Mouse (Mus musculus) hindbrain, embryonic 11.5 days (tissue): ENCODE data around the gene Spag16. TPM values are rescaled to one million over a fixed set of nuclear protein-coding genes. Genes with fewer than 3 reads are reported as not detected.
A peak's percentile ranks its signal among the peaks of the same experiment; 100 is the strongest.

Source experiments
- ATAC-seq: fragments of 200-750 bp; cut with Nextera tagmentation; 2 replicates; pipeline ENCODE4 v1.8.0; 2017; ENCODE audit warnings: mild to moderate bottlenecking, moderate TSS enrichment, moderate library complexity; ENCODE audit not compliant: low FRiP score
- DNase-seq: peaks from one replicate; pipeline ENCODE4 v3.0.0-alpha.2; 2015; ENCODE audit warnings: low spot score
- H3K27ac ChIP-seq: fragments of 300-500 bp; sonication (generic); 2 replicates; pipeline ENCODE4 v1.5.1; 2014; ENCODE audit warnings: mild to moderate bottlenecking, low read depth, low read length
- H3K27me3 ChIP-seq: fragments of 300-500 bp; sonication (generic); 2 replicates; pipeline ENCODE4 v1.6.1; 2014; ENCODE audit warnings: mild to moderate bottlenecking, low read length, moderate library complexity, mixed read lengths; ENCODE audit not compliant: control insufficient read depth, insufficient read depth
- H3K36me3 ChIP-seq: fragments of 300-500 bp; sonication (generic); 2 replicates; pipeline ENCODE4 v1.6.1; 2014; ENCODE audit warnings: mild to moderate bottlenecking, low read length, moderate library complexity, mixed read lengths; ENCODE audit not compliant: control insufficient read depth, insufficient read depth
- H3K4me1 ChIP-seq: fragments of 300-500 bp; sonication (generic); replicated peaks from 2 replicates; pipeline ENCODE4 v1.6.1; 2014; ENCODE audit warnings: low read length, mixed read lengths; ENCODE audit not compliant: control insufficient read depth, insufficient read depth
- H3K4me2 ChIP-seq: fragments of 300-500 bp; sonication (generic); replicated peaks from 2 replicates; pipeline ENCODE4 v1.6.1; 2014; ENCODE audit warnings: mild to moderate bottlenecking, low read depth, low read length
- H3K4me3 ChIP-seq: fragments of 300-500 bp; sonication (generic); 2 replicates; pipeline ENCODE4 v1.5.1; 2014; ENCODE audit warnings: low read depth, low read length
- H3K9ac ChIP-seq: fragments of 300-500 bp; sonication (generic); 2 replicates; pipeline ENCODE4 v1.6.1; 2014; ENCODE audit warnings: low read depth, low read length
- H3K9me3 ChIP-seq: fragments of 300-500 bp; sonication (generic); 2 replicates; pipeline ENCODE4 v1.6.1; 2016; ENCODE audit warnings: low read length; ENCODE audit not compliant: control insufficient read depth
- WGBS: fragments of 180-500 bp; shearing (Covaris S2); extraction: QIAGEN DNeasy Blood & Tissue Kit; methylation state at CpG from one replicate; pipeline ENCODE4 v1.1.7; 2014; 5-methylcytosine and 5-hydroxymethylcytosine counted together
- polyA plus RNA-seq: library from polyadenylated mRNA; unstranded; fragments of >200 nt; fragmentation: Nextera tagmentation; extraction: Ambion mirVana; gene quantifications from 2 replicates; pipeline ENCODE4 v1.2.1, GENCODE M21; 2014

The Spag16 gene
- polyA plus RNA-seq, 1 experiment from 2014 or later, result 3.9 TPM

DNA sequence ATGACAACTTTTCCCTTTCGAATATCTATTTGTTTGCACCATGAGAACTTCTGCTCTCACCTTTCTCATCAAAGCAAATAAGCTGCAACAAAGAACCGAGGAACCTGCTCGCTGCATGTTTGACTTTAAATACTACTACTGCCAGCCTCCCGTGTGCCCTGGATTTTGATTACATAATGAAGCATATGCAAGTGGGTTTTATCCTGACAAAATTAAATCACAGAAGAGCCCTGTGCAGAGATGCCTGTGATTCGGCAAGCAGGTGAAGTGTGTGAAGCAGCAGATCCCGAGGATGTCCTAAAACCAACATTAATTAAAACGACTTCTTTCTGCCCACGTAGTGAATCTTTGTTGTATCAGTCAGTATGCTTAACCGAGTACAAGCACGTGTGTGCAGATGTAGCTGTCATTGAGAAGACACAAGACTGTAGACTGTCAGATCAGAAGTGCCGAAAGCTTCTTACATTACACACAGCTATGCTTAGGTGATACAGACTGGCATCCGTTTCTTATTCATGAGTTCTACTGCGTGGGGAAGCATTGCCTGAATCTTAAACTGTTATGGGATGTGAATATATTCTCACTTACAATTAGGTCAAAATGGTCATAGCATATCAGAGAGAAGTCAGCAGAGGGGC is 489.5 kb downstream of the Spag16 start:
- no peak for DNase-seq

DNA sequence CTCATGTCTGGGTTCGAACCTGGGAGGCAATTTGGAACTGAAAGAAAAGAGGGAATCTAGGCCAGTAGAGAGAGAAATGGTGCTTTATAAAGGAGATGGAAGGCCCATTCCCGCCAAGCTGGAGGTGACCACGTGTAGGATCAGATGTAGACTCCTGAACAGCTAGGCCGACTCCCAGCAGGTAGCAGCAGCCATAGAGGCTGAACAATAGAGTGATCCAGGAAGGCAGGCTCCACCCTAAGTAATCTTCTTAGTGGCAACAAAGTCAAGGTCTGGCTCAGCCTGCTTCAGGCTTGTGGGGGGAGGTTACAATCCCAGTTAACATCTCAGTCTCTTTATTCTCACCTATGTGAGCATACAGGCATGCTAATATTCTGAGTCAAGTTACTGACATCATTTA is 494.2 kb downstream of the Spag16 start:
- Histone ChIP-seq H3K36me3 (no peaks in the 10 kb centered on the region), H3K4me1 (no peaks in the 10 kb centered on the region), H3K4me2 (no peak overlapping the region), H3K4me3 (no peak overlapping the region), H3K27me3 (no peaks in the 10 kb centered on the region), H3K9me3 (no peaks in the 10 kb centered on the region), H3K27ac (no peak overlapping the region), H3K9ac (no peak overlapping the region)
- WGBS, result 77% methylated on average over 4 of the region's 4 CpGs
- no peak for ATAC-seq
- no peak for DNase-seq

More for the DNA sequence above, 489.5 kb downstream of the Spag16 start:
- Histone ChIP-seq H3K9ac (no peak overlapping the region), H3K4me3 (no peak overlapping the region), H3K36me3 (no peaks in the 10 kb centered on the region), H3K27ac (no peak overlapping the region), H3K9me3 (no peaks in the 10 kb centered on the region), H3K27me3 (no peaks in the 10 kb centered on the region), H3K4me1 (no peaks in the 10 kb centered on the region), H3K4me2 (no peak overlapping the region)
- 86% methylated on average over 13 of the region's 13 CpGs for WGBS
- ATAC-seq, result no peak

DNA sequence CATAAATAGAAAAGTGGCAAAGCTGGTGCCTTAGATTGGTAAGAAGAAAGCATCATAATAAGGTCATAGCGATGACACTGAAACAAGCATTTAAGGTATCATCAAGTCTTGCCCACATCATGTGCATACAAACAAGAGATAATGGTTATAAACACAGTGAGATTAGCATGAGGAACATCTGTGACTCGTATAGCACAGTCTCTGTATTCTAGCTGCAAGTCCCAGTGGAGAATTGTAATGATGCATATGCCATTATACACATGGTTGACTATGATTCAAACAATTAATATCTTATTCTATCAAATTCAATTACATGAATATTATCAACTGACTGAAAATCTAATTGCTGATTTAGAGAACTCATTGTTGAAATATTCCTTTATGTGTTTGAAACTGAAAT is 519.4 kb downstream of the Spag16 start:
- Histone ChIP-seq H3K4me2 (no peak overlapping the region), H3K36me3 (no peaks in the 10 kb centered on the region), H3K27ac (no peak overlapping the region), H3K9ac (no peak overlapping the region), H3K4me3 (no peak overlapping the region), H3K4me1 (no peaks in the 10 kb centered on the region), H3K27me3 (no peaks in the 10 kb centered on the region), H3K9me3 (no peaks in the 10 kb centered on the region)
- no peak for ATAC-seq
- DNase-seq, result no peak
- WGBS, result 76% methylated on average over 2 of the region's 2 CpGs

DNA sequence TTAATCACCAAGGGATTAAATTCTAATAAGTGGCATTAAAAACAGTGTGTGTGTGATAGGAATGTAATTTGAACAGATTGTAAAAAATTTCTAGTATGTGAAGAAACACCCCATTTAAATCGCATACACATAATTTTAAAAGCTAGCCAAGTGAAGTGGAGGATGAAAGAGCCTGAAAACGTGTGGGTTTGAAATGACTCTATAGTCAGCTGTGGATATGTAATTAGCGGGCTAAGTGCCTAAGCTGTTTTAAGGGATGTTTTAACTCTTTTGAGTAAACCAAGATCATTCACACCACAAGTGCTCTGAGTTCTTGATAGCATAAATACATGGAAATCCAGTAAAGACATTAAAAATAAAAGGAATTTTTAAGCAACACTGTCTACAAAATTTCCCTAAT is 524.6 kb downstream of the Spag16 start:
- no peaks in the 10 kb centered on the region for H3K9me3 ChIP-seq
- 81% methylated on average over 3 of the region's 3 CpGs for WGBS
- no peaks in the 10 kb centered on the region for H3K36me3 ChIP-seq
- no peak overlapping the region for H3K9ac ChIP-seq
- H3K4me2 ChIP-seq, result no peak overlapping the region
- ATAC-seq (no peak), DNase-seq (no peak)
- no peak overlapping the region for H3K4me3 ChIP-seq
- no peaks in the 10 kb centered on the region for H3K4me1 ChIP-seq
- H3K27me3 ChIP-seq, result no peaks in the 10 kb centered on the region
- H3K27ac ChIP-seq, result no peak overlapping the region

DNA sequence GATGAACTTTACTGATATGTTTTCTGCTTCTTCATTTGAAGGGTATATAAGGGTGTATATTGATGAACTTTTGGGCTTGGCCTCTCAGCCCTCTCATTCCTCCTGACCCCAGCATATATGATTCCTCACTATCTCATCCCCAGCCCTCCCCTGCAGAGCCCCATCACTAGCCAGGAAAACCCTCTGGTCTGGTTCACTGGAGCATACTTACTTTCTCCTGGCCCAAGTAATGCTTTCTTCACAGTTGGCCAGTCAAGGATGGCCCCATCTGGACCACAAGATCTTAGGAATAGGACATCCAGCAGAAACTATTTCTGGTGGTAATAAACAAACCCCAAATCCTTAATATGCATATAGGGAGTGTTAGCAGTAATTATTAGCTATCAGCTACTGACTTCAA is 527.2 kb downstream of the Spag16 start:
- DNase-seq, result no peak
- no peak overlapping the region for H3K4me2 ChIP-seq
- no peaks in the 10 kb centered on the region for H3K4me1 ChIP-seq
- no peak overlapping the region for H3K4me3 ChIP-seq
- no peak overlapping the region for H3K27ac ChIP-seq
- no peak overlapping the region for H3K9ac ChIP-seq
- no peaks in the 10 kb centered on the region for H3K9me3 ChIP-seq
- H3K36me3 ChIP-seq, result no peaks in the 10 kb centered on the region
- H3K27me3 ChIP-seq, result no peaks in the 10 kb centered on the region
- ATAC-seq, result no peak

DNA sequence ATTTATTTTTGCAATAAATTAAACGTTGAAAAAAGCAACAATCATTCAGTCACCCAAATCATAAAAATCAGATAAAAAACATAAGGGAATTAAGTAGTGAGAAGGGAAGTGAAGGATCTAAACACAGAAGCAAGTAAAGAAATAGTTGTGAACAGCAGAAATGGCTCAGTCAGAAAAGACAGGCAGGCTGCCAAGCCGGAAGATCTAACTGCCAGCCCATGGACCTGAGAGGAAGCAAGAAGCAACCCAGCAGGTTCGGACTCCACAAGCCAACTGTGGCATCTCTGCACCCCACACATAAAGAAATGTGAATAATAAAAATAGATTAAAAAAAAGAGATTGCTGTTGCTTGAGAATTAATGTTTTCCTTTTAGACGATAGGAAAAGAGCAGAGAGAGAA is 545.0 kb downstream of the Spag16 start:
- WGBS, result 85% methylated on average over 4 of the region's 4 CpGs
- Histone ChIP-seq H3K9ac (no peak overlapping the region), H3K4me3 (no peak overlapping the region)

DNA sequence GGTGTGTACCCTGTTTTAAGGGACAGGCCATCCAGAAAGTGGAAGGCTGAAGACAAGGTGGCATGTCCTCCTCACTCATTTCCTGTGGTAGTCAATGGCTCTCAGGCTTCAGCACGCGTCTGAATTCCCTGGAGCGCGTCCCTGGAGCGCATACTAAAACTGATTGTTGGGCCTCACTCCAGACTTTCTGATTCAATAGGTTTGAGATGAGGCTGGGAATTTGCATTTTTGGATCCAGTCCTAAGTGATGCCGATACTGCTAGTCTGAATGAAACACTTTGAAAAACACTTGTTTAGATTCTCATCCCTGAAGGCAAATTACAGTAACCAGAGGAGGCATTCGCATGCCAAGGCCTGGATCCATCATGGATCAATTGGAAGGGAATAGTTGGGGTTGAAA is 553.3 kb downstream of the Spag16 start:
- no peak overlapping the region for H3K9ac ChIP-seq
- DNase-seq (no peak), ATAC-seq (no peak)
- H3K27ac ChIP-seq, result no peak overlapping the region
- WGBS, result 79% methylated on average over 7 of the region's 7 CpGs
- no peaks in the 10 kb centered on the region for H3K9me3 ChIP-seq
- no peaks in the 10 kb centered on the region for H3K36me3 ChIP-seq
- H3K4me3 ChIP-seq, result no peak overlapping the region
- H3K4me2 ChIP-seq, result no peak overlapping the region
- H3K27me3 ChIP-seq, result no peaks in the 10 kb centered on the region
- H3K4me1 ChIP-seq, result no peaks in the 10 kb centered on the region

More for the DNA sequence above, 545.0 kb downstream of the Spag16 start:
- H3K4me2 ChIP-seq, result no peak overlapping the region
- no peaks in the 10 kb centered on the region for H3K27me3 ChIP-seq
- no peak overlapping the region for H3K27ac ChIP-seq
- no peak for ATAC-seq
- no peaks in the 10 kb centered on the region for H3K9me3 ChIP-seq
- no peaks in the 10 kb centered on the region for H3K36me3 ChIP-seq
- no peaks in the 10 kb centered on the region for H3K4me1 ChIP-seq
- no peak for DNase-seq

DNA sequence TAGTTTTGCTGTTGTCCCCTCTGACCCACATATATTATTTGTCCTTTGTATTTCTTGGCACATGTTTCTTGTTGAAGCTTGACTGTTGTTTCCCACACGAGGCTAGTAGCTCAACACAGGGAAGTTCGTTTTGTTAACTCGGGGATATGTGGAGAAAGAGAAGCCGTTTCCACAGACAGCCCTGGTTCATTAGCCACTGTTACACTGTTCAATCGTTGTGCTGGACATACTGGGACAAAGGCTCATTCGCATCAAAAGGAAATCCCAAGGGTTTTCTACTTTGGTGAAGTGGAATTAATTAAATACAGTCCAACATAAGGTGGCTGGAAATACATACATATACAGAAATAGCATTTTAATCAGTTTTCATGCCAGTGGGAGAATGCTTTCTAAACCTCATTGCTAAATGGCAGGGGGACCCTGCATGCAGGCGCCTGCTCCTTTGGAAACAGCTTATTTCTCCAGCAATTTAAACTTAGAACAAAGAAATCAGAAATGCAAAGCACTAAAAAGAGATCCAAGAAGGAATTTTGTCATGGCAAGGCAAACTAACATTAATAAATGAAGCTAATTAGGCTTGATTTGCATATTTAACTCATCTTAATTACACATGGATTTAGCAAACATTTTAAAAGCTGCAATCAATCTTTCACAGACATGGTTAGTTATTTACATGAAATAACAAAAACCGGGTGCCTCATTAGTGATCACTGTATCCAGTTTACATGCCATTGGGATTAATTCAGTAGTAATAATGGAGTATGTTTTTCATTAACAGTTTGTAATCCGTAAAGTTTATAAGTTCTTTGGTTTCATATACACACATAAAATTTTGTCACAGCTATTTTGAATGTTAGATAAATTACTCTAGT is 615.7 kb downstream of the Spag16 start:
- H3K9me3 ChIP-seq, result no peaks in the 10 kb centered on the region
- no peak overlapping the region for H3K4me2 ChIP-seq
- no peaks in the 10 kb centered on the region for H3K36me3 ChIP-seq
- H3K27ac ChIP-seq, result no peak overlapping the region
- no peaks in the 10 kb centered on the region for H3K4me1 ChIP-seq
- DNase-seq, result peak; percentile 17
- H3K27me3 ChIP-seq, result no peaks in the 10 kb centered on the region
- peak; percentile 71 for ATAC-seq
- H3K9ac ChIP-seq, result no peak overlapping the region
- H3K4me3 ChIP-seq, result no peak overlapping the region
- 47% methylated on average over 9 of the region's 9 CpGs for WGBS

DNA sequence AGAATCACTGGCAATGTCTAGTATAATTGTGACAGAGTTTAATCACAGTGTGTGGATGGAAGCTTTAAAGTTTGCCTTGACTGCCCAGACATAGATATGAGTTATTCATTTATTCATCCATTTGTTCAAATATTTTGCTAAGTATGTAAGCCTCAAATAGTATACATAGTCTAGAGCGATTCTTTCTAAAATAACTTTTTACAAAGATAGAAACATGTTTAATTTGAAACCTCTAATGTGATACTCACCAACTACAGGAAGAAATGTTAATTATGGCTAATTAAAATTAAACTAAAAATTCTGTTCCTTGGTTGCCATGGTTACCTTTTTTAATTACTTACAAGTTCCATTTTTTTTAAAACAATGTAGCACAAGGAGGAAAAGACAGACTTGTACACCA is 653.1 kb downstream of the Spag16 start:
- ATAC-seq (no peak), DNase-seq (no peak)
- Histone ChIP-seq H3K36me3 (no peaks in the 10 kb centered on the region), H3K27ac (no peak overlapping the region), H3K4me1 (no peaks in the 10 kb centered on the region), H3K27me3 (no peaks in the 10 kb centered on the region), H3K4me2 (no peak overlapping the region), H3K4me3 (no peak overlapping the region), H3K9ac (no peak overlapping the region), H3K9me3 (no peaks in the 10 kb centered on the region)
- 100% methylated on average over 1 of the region's 1 CpGs for WGBS
